Comparison of ENCODE assay signal across 21 mouse cellular contexts in genomic region chr14:20689009-20689408, GRCm38 (mm10). TPM values are rescaled to one million over a fixed set of nuclear protein-coding genes. Genes with fewer than 3 reads are reported as not detected.
"Had no signal": no experiment of that assay in that cellular context is flagged by ENCODE, and none has a peak within 500 bp of the region (broad histone marks: within the 10 kb centered on the region; RNA-seq: fewer than 3 reads in every experiment).

No protein-coding gene starts in this region.

- ATAC-seq: midbrain, embryonic 13.5 days; midbrain, embryonic 16.5 days had no signal

- H3K4me3 ChIP-seq: kidney, embryonic 15.5 days; liver, embryonic 15.5 days; midbrain, embryonic 13.5 days; myocyte; neural tube, embryonic 13.5 days; stomach, embryonic 15.5 days had no signal

- H3K4me2 ChIP-seq: kidney, embryonic 15.5 days; liver, embryonic 11.5 days; liver, embryonic 15.5 days; midbrain, embryonic 13.5 days; neural tube, embryonic 13.5 days; stomach, embryonic 15.5 days had no signal

- DNase-seq: kidney, adult 11 months; kidney, adult 8-10 months; kidney, postnatal 10 days; kidney, postnatal 4 days; lung, adult 18-20 months; lung, postnatal 14 days; lung, postnatal 4 days; retina, postnatal 1 day; right cerebral cortex, postnatal 25 days; spleen, adult 18-20 months; thymus, postnatal 25 days had no signal

- H3K9me3 ChIP-seq: kidney, embryonic 15.5 days; liver, embryonic 15.5 days; midbrain, embryonic 13.5 days; neural tube, embryonic 13.5 days; stomach, embryonic 15.5 days had no signal

- H3K9ac ChIP-seq: kidney, embryonic 15.5 days; liver, embryonic 15.5 days; midbrain, embryonic 13.5 days; neural tube, embryonic 13.5 days; stomach, embryonic 15.5 days had no signal

- H3K4me1 ChIP-seq: stomach, embryonic 15.5 days had no signal

- H3K27ac ChIP-seq: kidney, embryonic 15.5 days; liver, embryonic 15.5 days; midbrain, embryonic 13.5 days; neural tube, embryonic 13.5 days; stomach, embryonic 15.5 days had no signal

- H3K27me3 ChIP-seq: kidney, embryonic 15.5 days; liver, embryonic 15.5 days; midbrain, embryonic 13.5 days; neural tube, embryonic 13.5 days; stomach, embryonic 15.5 days had no signal

RNA-seq across cellular contexts. Expression of gene Synpo2l, which starts 20.9 kb away (rescaled TPM):
- total RNA-seq: monocyte, adult 5-6 weeks; neutrophil, adult 5-6 weeks had no signal
